Mouse (Mus musculus) layer of hippocampus, postnatal 36 days (tissue): ENCODE results near the gene Slc1a5. TPM values are rescaled to one million over a fixed set of nuclear protein-coding genes. Genes with fewer than 3 reads are reported as not detected.

Experiments used
- DNase-seq, 2 experiments: peaks; one replicate each; pipeline ENCODE4 v3.0.0; 2022
- total RNA-seq, 2 experiments: library from RNA; stranded (reverse); gene quantifications; 2 replicates each; pipeline ENCODE4 v1.2.3; 2021

Gene Slc1a5
- total RNA-seq: 1 to 10 TPM; 2.1 to 2.7 TPM

DNA sequence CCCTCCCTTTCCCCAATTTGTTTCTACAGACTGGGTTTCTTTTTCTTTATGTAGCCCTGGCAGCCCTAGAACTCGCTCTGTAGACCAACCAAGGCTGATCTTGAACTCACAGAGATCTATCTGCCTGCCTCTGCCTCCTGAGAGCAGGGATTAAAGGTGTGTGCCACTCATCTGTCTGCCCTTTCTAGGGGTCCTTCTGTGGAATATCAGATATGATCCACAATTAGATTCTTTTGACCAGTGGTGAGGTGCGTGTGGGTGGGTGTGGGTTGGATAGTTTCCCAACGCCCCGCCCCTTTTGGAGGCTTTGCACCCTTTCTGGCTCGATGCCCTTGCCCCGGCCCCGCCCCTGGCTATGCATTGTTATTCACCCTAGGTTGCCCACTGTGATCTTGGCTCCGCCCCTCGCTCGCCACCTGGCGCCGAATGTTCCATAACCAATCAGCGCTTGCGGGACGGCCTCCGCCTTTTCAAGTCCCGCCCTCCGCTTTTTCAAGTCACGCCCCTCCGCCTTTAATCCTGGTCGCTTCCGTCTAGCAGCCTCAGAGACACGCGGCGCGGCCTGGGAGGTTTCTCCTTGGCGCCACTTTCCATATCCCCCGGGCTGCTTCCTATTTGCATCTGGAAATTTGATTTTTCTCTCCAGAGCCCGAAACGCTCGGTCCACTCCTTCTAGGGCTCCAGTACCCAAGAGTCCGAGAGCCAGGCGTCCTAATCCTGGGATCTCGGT, at the start of gene Slc1a5:
TSS of gene Slc1a5 (plus strand) at position 516 of the 730 bp plus-strand sequence.
- DNase-seq: peak; percentile 59 to 61

DNA sequence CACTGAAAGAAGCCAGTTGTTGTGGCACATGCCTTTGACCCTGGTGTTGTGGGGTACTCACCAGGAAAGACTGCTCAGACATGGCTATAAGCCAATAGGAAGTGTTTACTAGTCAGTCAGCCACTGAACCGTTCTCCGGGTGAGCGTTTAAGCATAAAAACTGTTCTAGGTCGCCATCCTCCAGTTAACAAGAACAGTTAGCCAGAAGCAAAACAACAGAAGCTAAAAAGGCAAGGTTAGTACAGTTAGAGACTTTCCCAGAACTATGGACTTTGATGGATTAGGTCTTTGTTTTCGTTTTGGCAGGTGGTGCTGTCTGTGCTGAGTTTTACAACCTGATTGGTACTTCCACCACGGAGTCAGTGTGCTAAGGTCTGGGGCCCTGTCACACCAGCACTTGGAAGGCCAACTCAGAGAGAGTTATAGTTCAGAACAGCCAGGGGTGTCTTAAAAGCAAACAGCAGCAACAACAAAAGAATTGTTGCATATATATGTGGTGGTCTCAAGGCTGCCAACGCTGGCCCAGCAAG, 49.2 kb upstream of the Slc1a5 start:
- no peak for DNase-seq

DNA sequence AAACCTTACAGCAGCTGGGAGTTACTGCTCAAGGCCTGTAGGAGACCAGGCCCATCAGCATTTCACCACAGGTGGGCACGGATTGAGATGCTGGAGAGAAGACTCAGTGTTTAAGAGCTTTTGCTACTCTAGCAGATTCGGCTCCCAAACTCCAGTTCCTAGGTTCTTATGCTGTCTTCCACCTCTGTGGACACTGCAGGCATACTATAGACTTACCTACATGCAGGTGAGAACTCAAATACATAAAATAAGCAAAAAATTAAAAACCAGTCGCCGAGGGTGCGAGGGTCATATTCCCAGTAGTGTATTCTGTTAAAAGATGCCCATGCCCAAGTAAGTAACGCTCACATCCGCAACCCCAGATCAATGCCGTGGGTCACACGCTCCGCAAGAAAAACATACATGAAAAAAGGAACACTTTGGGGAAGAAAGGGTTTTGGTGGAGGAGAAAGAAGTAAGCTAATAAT, 43.5 kb upstream of the Slc1a5 start:
- DNase-seq: no peak

DNA sequence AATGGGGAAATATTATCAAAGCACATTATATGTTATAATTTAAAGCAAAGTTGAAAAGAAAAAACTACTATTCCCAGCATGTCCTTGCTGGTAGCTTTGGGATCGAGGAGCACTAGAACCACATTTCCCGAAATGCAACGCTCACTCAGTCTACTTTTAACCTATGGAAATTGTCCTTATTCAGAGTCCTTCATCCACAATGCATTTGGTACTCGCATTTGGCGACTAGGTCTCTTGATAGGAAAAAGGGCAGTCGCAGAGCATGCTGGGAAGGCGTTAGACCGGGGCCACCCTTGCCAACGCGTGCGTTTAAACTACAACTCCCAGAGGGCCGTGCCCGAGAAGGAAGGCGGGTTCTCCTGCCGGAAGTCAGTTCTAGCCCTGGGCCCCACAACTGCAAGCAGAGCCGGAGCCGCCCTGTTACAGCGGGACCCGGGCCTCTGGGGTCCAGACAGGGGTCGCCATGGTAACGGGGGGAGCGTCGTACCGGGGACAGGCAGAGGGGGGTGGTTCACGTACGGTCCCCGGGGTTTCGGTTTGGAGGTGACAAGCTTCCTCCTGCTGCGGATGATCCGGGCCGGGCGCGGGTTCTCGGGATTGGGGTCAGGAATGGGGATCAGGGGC, 43.0 kb upstream of the Slc1a5 start, which contains the start of gene Ap2s1:
TSS of gene Ap2s1 (plus strand) at position 338 of the 624 bp plus-strand sequence.
- DNase-seq: peak; percentile 97

DNA sequence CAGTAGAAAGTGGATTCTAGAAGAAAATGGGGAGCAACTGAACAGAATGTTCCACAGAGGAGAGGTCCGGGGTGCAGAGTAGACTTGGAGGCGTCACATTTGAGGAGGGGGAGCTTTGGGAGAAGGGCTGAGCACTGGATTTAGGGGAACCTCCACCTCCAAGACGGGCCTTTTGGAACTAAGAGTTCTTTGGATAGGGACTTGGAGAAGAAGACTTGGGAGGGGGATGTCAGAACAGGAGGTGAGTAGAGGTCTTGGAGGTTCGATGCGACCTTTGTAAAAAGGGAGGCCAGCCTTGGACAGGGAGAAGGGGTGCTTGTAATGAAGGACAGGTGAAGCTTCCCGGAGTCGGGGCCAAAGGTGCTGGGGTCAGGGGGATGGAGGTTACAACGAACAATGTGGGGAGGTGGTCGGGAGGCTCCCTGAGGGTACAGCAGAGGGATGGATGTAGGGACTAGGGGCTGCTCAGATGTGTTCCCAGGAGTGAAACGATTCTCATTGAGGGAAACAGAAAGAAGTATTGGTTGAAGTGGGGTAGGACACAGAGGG, 42.0 kb upstream of the Slc1a5 start:
- DNase-seq: no peak

DNA sequence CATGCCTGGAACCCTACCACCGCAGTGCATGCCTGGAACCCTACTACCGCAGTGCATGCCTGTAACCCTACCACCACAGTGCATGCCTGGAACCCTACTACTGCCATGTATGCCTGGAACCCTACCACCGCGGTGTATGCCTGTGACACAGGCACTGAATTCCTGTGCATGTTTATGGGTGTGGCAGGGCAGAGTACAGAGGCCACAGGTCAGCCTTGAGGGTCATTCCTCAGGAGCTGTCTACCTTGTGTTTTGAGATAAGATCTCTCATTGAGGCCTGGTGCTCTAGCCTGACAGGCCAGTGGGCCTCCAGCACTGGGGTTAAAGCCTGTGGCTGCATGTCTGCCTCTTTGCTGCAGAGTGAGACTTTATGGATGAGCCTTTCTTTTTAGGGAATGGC, 35.8 kb upstream of the Slc1a5 start:
- no peak for DNase-seq

DNA sequence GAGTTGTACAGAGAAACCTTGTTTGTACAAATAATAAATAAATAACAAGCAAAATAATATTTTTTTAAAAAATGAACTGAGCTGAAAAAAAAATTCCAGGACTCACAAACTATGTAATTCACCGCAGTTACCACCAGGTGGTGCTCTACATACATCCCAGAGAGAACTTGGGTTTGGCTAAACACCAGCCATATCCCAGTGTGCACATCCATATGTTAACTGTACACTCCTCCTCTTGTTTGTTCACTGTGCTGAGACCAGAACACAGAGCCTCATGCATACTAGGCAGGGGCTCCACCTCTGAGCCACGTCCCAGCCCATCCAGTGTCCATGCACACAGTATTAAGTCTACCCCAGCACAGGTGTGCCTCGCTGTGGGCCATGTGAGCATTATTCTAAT, 35.0 kb upstream of the Slc1a5 start:
- DNase-seq: no peak

DNA sequence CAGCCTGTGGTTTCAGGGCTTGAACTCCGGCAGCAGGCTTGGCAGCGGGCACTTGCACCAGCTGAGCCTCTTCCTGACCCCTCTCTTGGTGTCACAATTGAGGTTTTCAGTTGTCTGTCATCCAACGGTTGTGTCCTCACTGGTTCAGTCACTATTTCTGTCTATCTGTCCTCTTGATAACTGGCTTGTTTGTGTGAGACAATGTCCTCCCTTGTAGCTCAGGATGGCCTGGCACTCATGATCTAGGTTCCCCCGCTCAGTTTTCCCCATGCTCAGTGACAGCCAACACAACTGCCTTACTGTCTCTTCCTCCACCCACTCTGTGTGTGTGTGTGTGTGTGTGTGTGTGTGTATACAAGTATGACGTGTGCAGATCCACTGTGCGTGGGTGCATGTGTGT, 33.5 kb upstream of the Slc1a5 start:
- DNase-seq: no peak

DNA sequence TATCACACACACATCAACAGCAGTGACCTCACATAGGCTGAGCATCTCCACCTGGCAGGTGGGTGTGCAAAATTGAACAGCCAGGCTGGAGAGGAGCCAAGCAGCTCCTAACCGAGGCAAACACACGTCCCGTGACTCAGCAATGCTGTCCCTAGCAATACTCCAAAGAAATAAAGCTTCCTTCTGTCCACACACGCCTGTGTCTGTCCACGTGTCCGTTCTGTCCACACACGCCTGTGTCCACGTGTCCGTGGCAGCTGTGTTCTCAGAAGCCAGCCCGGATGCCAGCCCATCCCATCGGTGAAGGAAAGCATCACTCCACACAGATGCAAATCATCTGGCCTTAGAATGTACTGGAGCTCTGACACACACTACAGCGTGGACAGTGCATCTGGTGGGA, 29.1 kb upstream of the Slc1a5 start:
- no peak for DNase-seq

DNA sequence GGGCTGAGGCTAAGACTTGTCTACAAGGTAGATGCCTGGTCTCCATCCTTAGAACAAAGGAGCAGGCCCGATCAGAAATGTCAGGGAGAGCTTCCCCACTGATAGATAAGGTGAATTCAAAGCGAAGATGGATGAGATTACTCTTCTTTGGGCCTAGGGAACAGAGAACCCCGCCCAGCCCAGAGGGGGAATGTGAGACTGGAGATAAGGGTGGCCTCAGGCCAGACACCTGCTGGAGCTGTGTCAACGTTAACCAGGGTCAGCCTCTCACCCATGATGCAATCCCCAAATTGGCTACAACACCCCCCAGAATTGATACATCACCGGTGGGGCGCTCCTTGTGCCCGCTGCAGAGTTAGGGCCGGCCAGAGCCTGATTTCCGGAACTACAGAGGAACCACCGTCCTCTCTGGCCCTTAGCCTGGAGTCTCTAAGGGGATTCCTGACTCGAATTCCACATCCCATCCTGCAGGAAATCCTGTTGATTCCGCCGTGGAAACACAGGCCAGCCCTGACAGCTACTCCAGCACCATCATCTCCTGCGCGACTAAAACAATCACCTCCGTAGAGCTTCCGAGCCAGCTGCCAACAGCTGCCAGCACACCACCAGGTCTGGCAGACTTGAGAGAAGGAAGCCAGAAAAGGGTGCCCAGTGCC, 25.6 kb upstream of the Slc1a5 start:
- DNase-seq: no peak

DNA sequence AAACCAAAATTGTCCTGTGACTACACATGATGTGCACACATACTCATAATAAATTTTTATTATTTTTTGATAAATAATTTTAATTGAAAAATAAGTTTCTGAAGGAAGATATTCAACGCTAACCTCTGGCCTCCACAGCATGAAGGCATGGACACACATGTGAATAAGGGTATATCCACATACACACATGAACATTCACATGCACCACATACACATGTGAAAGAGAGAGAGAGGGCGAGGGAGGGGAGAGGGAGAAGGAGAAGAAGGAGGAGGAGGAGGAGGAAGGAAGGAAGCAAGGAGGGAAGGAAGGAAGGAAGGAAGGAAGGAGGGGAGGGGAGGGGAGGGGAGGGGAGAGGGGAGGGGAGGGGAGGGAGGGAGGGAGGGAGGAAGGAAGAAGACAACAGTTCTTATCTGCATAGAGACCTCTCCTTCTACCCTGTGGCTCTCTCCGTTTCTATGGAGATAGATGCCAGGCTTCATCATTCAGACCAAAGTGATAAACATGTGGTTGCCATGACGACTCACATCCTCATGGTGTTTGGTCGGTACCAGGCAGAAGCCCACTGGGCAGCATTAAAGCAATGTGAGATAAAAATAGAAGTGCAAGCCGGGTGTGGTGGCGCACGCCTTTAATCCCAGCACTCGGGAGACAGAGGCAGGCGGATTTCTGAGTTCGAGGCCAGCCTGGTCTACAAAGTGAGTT, 22.1 kb upstream of the Slc1a5 start:
- no peak for DNase-seq

DNA sequence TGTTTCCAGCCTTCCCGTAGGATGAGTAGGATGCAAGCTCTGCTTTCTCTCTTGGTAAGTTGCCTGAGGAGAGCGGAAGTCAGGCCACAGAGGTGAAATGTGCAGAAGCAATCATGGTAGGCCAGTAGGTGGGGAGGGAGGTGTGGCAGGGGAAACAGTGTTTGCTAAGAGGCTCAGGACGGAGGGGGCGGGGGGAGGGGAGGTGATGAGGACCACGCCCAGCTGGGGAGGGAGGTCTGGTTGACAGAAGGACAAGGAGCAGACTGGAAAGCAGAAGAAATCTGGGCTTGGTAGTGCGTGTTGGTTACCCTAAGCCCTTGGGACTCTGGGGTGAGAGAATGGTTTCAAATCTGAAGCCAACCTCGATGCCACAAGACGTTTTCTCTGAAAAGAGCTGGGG, 20.8 kb upstream of the Slc1a5 start:
- no peak for DNase-seq

DNA sequence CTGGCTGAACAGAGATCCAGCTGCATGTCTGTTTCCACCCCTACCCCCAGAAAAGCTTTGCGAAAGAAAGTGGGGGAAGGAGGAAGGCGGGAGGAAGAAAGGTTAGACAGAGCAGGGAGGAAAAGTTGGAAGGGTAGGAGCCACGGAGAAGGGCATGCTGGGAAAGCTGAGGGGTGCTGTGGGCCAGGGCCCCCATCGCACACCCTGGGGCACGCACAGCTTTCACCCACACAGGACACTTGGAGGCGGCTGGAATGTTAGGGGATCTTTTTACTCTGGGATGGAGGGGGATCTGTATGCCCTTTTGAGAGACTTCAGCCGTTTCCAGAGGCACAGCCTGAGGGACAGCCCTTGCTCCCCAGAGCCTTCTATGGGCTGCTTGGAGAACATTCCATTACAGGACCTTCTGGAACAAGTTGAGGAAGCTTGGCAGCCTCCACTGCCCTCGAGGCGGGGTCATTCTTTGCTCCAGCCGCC, 20.1 kb upstream of the Slc1a5 start:
- DNase-seq: no peak

DNA sequence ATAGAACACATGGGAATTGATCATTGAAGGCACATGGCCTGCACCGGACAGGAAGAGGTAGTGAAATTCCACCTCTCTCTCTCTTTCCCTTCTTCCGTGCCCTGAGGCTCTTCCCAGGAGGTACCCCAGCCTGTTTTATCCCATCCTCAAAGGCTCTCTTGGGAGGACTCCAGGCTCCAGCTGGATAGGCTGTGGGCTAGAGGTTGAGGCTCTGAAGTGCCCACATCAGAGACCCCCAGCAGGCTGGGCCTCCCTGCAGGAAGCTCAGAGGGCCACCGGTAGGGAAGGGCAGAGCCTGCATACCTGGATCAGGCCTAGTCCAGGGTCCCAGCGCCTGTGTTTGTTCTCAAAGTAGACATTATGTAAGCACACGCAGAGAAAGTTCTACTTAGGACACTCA, 19.5 kb upstream of the Slc1a5 start:
- DNase-seq: no peak

DNA sequence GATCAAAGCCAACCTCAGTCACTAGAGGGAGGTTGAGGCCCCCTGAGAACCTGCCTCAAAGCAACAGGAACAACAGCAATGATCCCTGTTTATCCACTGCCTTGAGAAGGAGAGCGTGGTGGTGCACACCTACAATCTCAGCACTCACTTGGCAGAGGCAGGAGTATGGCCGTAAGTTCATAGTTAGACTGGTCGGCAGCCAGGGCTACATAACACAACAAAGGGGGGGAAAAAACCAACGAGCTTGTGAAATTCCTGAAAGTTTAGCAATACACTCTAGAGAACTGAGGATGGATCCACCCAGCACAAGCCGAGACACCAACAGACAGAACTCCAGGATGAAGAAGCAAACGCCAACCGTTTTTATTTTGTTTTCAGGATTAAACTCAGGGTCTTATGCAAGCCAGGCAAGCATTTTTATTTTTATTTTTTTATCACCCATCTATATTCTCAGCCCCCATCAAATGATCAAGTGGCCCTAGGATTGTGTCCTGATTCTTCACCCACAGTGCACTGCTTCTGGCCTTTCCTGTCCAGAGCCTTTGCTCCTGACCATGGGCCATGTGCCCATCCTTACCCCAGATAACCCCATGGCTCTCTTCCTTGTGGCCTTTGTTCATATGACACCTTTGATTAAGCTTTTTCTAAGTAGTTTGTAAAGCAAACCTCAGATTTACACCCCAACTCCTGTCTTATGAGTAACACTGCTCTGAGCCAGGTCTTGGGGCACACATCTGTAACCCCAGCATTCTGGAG, 17.5 kb upstream of the Slc1a5 start:
- no peak for DNase-seq

DNA sequence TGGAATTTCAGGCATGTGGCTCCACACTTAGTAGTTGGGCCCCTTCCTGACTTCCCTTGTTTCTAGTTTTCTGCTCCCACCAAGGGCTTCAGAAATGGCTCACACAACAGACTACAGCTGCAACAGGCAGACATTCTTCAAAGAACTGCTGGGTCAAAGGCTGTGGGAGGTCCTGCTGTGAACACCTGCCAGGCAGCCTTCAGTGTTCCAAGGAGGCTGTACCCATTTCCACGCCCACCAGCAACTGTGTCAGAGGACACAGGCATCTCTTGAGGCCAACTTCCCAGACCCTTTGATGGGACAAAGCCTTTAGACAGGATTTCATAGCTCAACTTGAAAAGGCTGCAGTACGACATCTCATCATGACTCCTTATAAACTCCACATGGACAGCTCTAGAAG, 14.7 kb upstream of the Slc1a5 start:
- DNase-seq: no peak

DNA sequence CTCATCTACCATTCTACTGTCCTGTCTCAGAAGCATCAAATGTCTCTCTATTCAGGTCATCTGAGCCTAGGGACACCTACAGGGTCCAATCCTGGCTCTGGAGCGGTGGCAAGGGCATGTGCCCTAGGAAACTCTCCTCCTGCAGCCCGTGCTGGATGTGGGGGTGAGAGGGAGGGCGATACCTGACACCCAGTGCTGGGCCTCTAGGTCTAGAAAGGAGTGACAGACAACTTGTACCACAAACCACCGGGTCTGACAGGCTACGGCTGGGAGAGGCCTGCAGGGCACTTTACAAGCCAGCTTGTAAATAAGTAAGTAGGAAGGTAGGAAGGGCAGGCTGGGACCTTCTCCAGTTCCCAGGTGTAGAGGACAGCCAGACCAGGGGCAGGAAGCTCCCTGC, 5.3 kb upstream of the Slc1a5 start:
- no peak for DNase-seq

DNA sequence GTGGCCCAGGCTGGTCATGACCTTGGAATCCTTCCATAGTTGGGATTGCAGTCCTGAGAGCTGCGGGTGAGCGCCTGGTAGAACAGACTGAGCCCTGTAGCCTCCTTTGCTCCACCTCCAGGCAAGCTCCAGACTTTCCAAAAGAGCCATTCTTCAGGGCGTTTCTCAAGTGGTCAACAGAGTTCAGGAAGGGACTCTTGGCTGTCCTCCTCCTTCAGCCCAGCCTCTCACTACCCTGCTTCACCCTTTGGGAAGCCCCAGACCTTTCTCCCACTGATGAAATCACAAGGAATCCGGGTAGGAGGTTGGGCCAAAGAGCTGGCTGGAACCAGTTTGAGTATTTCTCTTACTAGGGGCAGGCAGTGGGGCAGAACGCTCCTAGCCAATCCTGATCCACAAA, 1.1 kb upstream of the Slc1a5 start:
- DNase-seq: no peak

DNA sequence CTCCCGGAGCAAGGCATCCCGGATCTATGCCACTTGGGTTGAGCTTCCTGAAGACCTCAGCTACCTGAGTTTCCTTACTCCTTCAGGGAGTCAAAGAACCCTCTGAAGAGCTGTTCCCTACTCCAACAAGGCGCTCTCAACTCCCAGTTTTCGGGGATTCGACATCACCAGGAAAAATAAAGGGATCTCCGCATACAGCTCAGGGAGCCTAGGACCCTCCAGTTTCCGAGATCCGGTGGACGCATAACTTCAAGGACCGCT, 345 bp downstream of the Slc1a5 start:
- no peak for DNase-seq

DNA sequence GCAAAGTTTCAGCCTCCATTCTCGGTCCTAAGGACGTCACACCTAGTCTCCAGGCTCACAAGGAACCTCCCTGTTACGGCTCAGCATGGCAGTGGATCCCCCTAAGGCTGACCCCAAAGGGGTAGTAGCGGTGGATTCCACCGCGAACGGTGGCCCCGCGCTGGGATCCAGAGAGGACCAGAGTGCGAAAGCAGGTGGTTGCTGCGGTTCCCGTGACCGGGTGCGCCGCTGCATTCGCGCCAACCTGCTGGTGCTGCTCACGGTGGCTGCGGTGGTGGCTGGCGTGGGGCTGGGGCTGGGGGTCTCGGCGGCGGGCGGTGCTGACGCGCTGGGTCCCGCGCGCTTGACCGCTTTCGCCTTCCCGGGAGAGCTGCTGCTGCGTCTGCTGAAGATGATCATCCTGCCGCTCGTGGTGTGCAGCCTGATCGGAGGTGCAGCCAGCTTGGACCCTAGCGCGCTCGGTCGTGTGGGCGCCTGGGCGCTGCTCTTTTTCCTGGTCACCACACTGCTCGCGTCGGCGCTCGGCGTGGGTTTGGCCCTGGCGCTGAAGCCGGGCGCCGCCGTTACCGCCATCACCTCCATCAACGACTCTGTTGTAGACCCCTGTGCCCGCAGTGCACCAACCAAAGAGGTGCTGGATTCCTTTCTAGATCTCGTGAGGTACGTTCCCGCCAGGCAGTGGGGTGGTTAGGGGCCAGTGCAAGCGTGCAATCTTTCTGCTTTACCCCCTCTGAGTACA, 845 bp downstream of the Slc1a5 start:
- DNase-seq: no peak

DNA sequence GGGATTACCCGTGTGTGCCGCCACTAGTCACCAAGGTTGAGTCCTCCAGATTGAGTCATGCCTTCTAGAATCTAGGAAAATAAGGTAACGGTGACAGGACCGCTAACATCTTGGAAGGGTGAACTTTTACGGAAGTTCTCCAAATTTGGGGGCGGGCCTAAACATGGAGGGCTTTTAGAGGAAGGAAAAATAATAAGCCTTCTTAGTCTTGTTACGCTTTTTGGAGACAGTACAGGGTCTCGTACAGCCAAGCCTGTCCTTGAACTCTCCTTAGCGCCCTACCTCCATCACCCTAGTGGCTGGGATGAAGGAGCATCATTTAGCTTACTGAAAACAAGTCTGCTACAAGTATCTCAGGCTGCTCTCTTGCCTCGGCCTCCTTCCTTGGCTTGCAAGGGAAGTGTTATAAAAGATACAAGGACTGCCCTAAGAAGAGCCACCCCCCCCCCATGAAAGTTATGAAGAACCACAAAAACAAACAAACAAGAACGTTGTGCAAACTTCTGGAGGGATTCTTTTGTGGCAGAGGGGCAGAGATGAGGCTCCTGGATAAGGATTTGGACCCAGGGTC, 1.5 kb downstream of the Slc1a5 start:
- DNase-seq: no peak
